Mouse (Mus musculus): ENCODE results near the gene Fam57a. TPM values are rescaled to one million over a fixed set of nuclear protein-coding genes. Genes with fewer than 3 reads are reported as not detected.
A peak's percentile ranks its signal among the peaks of the same experiment; 100 is the strongest.

Gene Fam57a
- polyA plus RNA-seq, 1 experiment: 13.6 TPM

DNA sequence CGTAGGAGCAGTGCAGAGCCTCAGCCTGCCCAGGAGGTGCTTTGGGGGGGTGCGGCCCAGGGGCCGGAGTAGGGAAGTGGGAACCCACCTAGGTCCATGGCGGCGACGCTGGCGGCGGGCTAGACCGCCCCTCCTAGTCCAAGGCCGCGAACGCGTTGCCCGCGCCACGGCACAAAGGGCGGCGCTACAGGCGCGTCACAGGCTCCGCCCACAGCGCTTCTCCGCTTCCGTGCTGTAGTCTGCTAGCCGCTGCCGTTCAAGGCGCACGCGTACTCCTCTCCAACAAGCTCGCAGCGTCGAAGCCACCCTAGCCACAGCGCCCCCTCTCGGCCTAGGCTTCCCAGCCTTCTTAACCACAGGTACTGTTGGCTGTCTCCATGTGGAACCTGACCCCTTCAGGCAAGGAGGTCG is 37.9 kb downstream of the Fam57a start, which contains the start of the genes Dbil5 and Gemin4:
Gene Dbil5 (plus strand): TSS at position 219 of the 411 bp plus-strand sequence.
Gene Gemin4 (minus strand): TSS at position 275 of the 411 bp plus-strand sequence.
- Histone ChIP-seq H3K27me3 (ENCODE audit: control insufficient read depth, insufficient read depth, low read length) (no peaks in the 10 kb centered on the region), H3K4me3 (ENCODE audit: low read depth, low read length) (peak within 1 kb of the TSS; percentile 85), H3K27ac (ENCODE audit: insufficient read depth, low read depth, low read length) (peak within 1 kb of the TSS; percentile 52), H3K36me3 (ENCODE audit: control insufficient read depth, insufficient read depth, low read length) (peaks cover 13% of the 10 kb centered on the region), H3K4me1 (ENCODE audit: control insufficient read depth, insufficient read depth, insufficient read length, low read length) (no peaks in the 10 kb centered on the region)
- WGBS: under 1% methylated on average over 35 of the region's 35 CpGs
- TF ChIP-seq CTCF (IDR thresholded peaks at IDR 0.05; ENCODE audit: extremely low read depth, insufficient read length, insufficient replicate concordance, low read depth, low read length) (peak; percentile 97), POLR2A (IDR thresholded peaks at IDR 0.05; ENCODE audit: low read depth, low read length) (peak; percentile 60)

DNA sequence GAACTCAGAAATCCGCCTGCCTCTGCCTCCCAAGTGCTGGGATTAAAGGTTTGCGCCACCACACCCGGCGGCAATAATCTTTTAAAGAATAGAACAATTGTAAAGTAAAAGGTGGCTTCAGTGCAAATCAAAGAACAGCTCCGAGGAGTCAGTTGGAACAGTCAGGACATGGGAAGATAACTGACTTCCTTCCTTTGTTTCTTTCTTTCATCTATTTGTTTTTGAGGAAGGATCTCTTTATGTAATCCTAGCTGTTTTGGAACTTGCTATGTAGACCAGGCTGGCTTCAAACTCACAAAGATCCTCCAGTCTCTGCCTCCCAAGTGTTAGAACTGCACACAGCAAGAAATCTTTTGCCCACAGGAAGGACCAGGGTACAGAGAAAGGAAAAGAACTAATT is 45.2 kb downstream of the Fam57a start:
- Histone ChIP-seq H3K27ac (ENCODE audit: insufficient read depth, low read depth, low read length) (no peak overlapping the region), H3K4me1 (ENCODE audit: control insufficient read depth, insufficient read depth, insufficient read length, low read length) (no peaks in the 10 kb centered on the region), H3K27me3 (ENCODE audit: control insufficient read depth, insufficient read depth, low read length) (no peaks in the 10 kb centered on the region), H3K4me3 (ENCODE audit: low read depth, low read length) (no peak overlapping the region), H3K36me3 (ENCODE audit: control insufficient read depth, insufficient read depth, low read length) (peaks cover 17% of the 10 kb centered on the region)
- TF ChIP-seq POLR2A (IDR thresholded peaks at IDR 0.05; ENCODE audit: low read depth, low read length) (no peak), CTCF (IDR thresholded peaks at IDR 0.05; ENCODE audit: extremely low read depth, insufficient read length, insufficient replicate concordance, low read depth, low read length) (no peak)
- 93% methylated on average over 5 of the region's 5 CpGs for WGBS

GRCm38 (mm10) chr11:76225051-76225450 is 45.6 kb downstream of the Fam57a start:
- no peaks in the 10 kb centered on the region for H3K4me1 ChIP-seq (ENCODE audit: control insufficient read depth, insufficient read depth, insufficient read length, low read length)
- peaks cover 17% of the 10 kb centered on the region for H3K36me3 ChIP-seq (ENCODE audit: control insufficient read depth, insufficient read depth, low read length)
- TF ChIP-seq POLR2A (IDR thresholded peaks at IDR 0.05; ENCODE audit: low read depth, low read length) (no peak), CTCF (IDR thresholded peaks at IDR 0.05; ENCODE audit: extremely low read depth, insufficient read length, insufficient replicate concordance, low read depth, low read length) (no peak)
- no peak overlapping the region for H3K27ac ChIP-seq (ENCODE audit: insufficient read depth, low read depth, low read length)
- H3K27me3 ChIP-seq (ENCODE audit: control insufficient read depth, insufficient read depth, low read length): no peaks in the 10 kb centered on the region
- H3K4me3 ChIP-seq (ENCODE audit: low read depth, low read length): no peak overlapping the region

DNA sequence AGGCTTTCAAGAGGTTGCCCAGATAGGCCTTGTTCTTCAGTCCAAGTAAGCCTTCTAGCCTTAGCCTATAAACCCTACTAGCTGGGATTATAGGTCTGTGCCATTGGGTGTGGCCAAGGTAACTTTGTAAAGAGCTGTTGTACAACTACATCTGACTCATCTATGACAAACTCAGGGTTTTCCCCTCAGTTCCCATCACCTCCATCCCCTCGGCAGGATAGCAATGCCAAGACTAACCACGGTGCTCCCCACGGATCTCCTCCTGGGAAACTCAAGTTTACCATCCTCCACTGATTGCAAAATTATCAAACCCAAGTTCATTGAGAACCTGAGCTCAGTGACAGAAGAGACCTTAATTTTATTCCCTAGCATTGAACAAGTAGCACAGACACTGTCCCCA is 56.7 kb downstream of the Fam57a start:
- 86% methylated on average over 3 of the region's 3 CpGs for WGBS
- Histone ChIP-seq H3K4me1 (ENCODE audit: control insufficient read depth, insufficient read depth, insufficient read length, low read length) (no peaks in the 10 kb centered on the region), H3K27me3 (ENCODE audit: control insufficient read depth, insufficient read depth, low read length) (no peaks in the 10 kb centered on the region), H3K36me3 (ENCODE audit: control insufficient read depth, insufficient read depth, low read length) (peaks cover 44% of the 10 kb centered on the region), H3K27ac (ENCODE audit: insufficient read depth, low read depth, low read length) (no peak overlapping the region), H3K4me3 (ENCODE audit: low read depth, low read length) (no peak overlapping the region)
- TF ChIP-seq CTCF (IDR thresholded peaks at IDR 0.05; ENCODE audit: extremely low read depth, insufficient read length, insufficient replicate concordance, low read depth, low read length): no peak
- TF ChIP-seq POLR2A (IDR thresholded peaks at IDR 0.05; ENCODE audit: low read depth, low read length): no peak

GRCm38 (mm10) chr11:76239750-76240149 is 60.3 kb downstream of the Fam57a start:
- Histone ChIP-seq H3K27ac (ENCODE audit: insufficient read depth, low read depth, low read length) (no peak overlapping the region), H3K4me1 (ENCODE audit: control insufficient read depth, insufficient read depth, insufficient read length, low read length) (no peaks in the 10 kb centered on the region; the same call in 1 of the 2 replicates), H3K27me3 (ENCODE audit: control insufficient read depth, insufficient read depth, low read length) (no peaks in the 10 kb centered on the region), H3K36me3 (ENCODE audit: control insufficient read depth, insufficient read depth, low read length) (peaks cover 22% of the 10 kb centered on the region), H3K4me3 (ENCODE audit: low read depth, low read length) (no peak overlapping the region)
- WGBS: 91% methylated on average over 2 of the region's 2 CpGs
- TF ChIP-seq CTCF (IDR thresholded peaks at IDR 0.05; ENCODE audit: extremely low read depth, insufficient read length, insufficient replicate concordance, low read depth, low read length) (no peak), POLR2A (IDR thresholded peaks at IDR 0.05; ENCODE audit: low read depth, low read length) (no peak)

DNA sequence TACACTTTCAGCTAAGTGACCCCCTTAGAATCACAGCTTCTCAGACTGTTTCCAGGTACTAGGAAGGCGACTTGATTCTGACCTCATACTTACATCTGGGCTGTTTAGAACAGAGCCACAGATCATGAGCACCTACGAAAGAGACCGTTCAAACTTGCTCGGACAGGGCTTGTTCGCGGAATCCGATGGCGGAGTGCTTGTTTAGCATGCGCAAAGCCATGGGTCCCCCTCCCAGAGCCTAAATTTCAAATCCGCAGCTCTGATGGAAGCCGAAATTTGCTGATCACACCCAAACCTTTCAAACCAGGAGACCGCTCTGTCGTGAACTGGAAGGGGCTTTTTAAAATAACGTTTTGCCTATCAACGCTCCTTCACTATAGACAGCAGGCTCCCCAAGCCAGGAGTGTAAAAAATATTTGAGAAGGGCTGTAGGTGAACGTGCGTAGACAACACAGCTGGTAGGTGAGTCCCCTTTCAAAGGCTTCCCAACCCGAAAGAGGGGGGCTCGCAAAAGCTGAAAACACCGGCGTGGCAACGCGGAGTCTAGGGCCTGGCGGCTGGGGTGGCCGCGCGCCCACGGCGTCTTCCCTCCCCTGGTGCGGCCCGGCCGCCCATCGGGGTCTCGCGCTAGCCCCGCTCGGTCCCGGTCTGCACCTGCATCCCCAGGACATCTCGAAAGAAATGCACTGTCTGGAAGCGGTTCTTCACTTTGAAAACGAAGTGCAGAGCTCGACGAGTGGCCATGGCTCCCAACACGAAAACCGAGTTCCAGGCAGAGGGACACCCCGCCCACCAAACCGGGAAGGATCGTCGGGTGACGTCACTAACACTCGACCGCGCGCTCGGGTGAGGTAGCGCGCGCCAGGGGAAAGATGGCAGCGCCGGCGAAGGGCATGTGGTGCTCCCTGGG is 63.7 kb downstream of the Fam57a start, which contains the start of the genes Mrm3 and Glod4:
Gene Mrm3 (plus strand): TSS at position 815 of the 910 bp plus-strand sequence.
Gene Glod4 (minus strand): TSS at position 825 of the 910 bp plus-strand sequence.
- Histone ChIP-seq H3K4me1 (ENCODE audit: control insufficient read depth, insufficient read depth, insufficient read length, low read length) (no peaks in the 10 kb centered on the region; the same call in 1 of the 2 replicates), H3K4me3 (ENCODE audit: low read depth, low read length) (peak within 1 kb of the TSS; percentile 97), H3K27ac (ENCODE audit: insufficient read depth, low read depth, low read length) (no peak within 1 kb of the TSS), H3K27me3 (ENCODE audit: control insufficient read depth, insufficient read depth, low read length) (no peaks in the 10 kb centered on the region), H3K36me3 (ENCODE audit: control insufficient read depth, insufficient read depth, low read length) (peaks cover 12% of the 10 kb centered on the region)
- peak; percentile 55 for TF ChIP-seq POLR2A (IDR thresholded peaks at IDR 0.05; ENCODE audit: low read depth, low read length)
- no peak for TF ChIP-seq CTCF (IDR thresholded peaks at IDR 0.05; ENCODE audit: extremely low read depth, insufficient read length, insufficient replicate concordance, low read depth, low read length)
- under 1% methylated on average over 61 of the region's 61 CpGs for WGBS
